Mouse (Mus musculus) T-helper 1 cell (primary cell): ENCODE results near the gene Mlana.

Experiments
- in situ Hi-C: fragments of 300-600 bp; cut with MboI, MseI; formaldehyde crosslinking; loops from one replicate; pipeline ENCODE4 v1.15.1; 2025; ENCODE audit warnings: high pct_unique_total_duplicates

Gene Mlana

DNA sequence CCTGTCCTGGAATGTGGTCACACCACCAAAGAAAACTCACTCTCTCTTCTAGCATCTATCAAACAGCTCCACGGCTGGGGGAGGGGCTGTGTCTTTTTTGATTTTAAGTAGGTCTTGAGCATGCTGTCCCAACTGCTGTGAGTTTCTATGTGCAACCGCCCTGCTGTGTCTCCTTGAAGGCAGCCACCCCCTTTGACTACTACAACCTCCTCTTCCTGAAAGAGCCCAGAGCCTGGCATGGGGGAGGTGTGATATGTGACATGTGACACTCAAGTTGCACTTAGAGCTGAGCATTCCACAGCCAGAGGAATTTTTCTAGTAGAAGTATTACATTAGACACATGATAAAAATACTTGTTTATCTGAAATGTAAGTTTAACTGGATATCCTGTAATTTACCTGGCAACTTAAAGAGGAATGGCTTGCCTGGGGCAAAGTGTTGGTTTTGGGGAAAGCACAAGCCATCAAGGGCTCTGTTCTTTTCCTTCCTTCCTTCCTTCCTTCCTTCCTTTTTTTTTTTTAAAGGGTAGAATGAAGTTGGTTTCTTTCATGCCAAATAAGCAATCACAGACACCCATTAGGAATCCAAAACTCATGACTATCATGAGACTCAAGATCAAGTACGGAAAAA lies at the start of gene Mlana:
Gene Mlana (plus strand): TSS at position 580 of the 630 bp plus-strand sequence.
- in situ Hi-C loops: no loop called here

DNA sequence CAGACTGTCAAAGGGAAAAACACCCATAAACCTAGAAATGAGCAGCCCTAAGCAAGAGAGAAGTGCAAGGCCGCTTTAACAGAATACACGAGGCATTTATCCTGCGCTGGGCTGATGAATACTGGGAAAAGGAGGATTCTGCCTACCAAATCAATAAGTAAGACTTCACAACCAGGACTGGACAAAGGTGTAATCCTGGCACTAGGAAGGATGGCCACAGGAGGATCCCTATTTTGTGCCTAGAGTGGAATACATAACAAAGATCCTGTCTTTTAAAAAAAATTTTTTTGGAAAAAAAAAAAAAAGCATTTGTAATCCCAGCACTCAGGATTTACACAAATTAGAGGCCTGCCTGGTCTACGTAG lies 49.1 kb upstream of the Mlana start:
- in situ Hi-C loops: no loop called here

DNA sequence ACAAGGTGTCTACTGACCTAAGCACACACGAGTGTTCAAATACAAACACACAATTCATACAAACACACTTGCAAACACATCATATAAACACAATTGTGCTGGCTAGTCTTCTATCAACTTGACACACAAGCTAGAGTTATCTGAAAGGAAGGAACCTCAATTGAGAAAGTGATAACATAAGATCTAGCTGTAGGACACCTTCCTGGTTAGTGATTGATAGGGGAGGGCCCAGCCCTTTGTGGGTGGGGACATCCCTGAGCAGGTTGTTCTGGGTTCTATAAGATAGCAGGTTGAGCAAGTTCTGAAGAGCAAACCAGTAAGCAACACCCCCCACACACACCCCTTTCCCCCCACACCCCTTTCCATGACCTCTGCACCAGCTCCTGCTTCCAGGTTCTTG lies 47.9 kb upstream of the Mlana start:
- in situ Hi-C loops: no loop called here

DNA sequence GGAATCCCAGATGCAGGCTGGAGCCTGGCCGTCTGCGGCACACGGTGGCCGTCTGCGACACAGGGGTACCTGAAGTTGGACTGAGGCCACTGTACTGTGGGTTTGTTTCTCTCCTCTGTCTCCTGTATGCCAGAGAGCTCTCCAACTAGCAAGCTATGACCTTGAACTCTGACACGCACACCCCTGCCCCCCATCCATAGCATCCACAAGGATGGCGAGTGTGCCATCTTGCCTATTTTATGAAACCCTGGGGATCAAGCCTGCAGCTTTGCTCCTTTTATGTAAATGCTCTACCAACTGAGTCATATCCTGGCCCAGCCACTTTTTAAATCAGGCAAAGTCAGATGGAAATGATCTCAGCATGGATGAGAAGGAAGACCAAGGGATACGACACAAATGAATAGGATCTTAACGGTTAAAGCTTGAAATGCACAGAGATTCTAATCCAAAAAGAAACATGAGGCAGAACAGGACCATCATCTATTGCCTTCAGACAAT lies 43.8 kb upstream of the Mlana start:
- in situ Hi-C loops: no loop called here

DNA sequence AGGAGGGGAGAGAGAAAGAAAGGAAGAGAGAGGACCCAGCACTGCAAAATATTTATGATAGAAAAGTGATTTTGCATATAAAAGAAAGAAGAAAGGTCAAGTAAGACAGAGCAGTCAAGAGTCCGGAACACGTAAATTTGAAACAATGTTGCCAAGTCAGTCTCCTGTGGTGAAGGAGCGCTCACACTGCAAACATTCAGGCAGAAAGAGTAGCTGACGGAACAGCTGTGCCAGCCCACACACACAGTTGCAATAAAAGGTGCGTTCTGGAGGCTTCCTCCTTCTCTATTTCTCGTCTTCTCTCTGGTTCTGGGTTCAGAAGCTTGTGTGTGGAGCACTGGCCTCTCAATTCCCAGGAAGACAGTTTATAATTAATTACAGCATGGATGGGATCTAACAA lies 42.5 kb upstream of the Mlana start:
- in situ Hi-C loops: no loop called here

DNA sequence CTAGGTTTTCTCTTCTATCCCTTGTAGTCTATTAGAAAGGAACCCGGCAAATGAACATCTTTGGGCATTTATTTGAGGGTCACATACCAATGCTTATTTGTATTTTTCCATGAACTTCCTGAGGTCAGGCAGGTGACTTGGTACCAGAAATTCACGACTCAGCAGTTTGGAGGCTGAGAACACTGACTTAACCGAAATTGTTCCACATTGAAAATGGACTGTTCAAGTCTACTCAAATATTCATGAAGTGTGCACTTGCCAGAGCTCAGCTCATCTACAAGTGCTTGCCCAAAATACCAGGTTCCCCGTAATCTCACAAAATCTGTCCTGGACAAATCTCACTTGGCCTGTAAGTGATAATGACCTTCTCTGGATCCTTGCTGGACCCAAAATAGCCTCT lies 41.6 kb upstream of the Mlana start:
- in situ Hi-C loops: no loop called here

DNA sequence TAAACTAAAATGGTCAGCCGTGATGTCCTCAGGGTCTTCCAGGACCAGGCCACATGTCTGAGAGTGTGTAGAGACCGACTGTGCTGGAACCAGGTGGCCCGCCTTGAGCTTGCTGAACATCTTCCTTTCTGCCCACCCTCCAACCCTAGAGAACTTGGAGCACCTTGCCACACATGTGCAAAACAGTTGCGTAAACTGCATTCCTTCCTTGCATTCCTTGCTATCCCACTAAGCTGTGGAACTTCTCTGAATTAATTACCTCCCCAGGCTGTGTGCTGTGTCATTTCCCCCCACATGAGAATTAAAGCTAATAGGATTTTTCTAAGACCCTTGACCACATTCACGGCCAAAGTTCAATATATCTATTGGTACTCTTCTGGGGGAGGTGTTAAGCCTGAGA lies 41.0 kb upstream of the Mlana start:
- in situ Hi-C loops: no loop called here

DNA sequence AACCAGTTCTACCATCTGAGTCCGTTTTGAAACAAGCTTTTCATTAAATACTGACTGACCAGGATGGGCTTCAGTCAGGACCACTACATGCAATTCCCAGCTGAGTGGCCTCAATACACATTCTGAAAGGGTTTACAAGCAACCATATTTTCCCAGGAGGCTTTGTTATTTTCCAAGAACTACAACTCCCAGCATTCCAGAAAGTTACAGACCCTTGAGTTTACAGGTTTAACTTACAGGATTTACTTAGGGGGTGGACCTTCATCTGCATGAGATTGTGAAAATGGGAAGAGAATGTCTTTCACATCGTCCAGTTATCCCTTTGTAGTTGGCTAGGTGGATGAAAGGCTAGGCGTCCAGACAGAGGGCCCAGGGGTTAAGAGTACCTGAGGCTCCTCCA lies 40.6 kb upstream of the Mlana start:
- in situ Hi-C loops: no loop called here

DNA sequence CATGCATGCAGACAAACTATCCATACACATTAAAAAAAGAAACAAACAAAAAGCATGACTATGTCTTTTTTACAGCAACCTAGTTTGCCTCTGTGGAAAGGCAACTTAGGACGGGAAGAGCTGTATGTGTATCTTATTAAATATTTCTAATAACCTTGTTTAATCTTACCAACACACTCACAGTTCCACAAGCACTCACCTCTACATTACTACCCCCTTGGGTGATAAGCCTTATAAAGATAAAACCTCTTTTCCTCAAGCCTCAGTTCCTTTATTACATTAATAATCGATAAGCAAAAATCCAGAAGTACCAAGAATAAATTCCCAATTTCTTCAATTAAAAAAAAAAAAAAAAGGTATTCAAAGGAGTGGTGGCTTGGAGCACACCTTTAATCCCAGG lies 40.1 kb upstream of the Mlana start:
- in situ Hi-C loops: no loop called here

DNA sequence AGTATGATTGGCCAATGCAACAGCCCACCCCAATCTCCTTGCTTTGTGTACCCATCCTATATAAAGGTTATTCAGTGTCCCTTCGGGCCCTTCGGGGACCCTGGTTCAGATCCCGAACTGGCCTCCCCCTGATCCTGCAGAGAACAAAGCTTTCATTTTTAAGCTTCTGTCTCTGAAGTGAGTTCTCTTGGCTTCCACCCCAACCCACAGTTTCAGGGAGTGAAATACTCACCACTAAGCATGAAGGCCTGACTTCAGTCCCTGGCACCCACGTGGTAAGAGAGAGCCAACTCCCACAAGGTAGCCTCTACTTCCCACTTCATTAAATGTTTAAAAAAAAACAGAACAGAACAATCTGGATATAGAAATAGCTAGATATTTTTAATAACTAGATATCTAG lies 38.8 kb upstream of the Mlana start:
- in situ Hi-C loops: no loop called here

DNA sequence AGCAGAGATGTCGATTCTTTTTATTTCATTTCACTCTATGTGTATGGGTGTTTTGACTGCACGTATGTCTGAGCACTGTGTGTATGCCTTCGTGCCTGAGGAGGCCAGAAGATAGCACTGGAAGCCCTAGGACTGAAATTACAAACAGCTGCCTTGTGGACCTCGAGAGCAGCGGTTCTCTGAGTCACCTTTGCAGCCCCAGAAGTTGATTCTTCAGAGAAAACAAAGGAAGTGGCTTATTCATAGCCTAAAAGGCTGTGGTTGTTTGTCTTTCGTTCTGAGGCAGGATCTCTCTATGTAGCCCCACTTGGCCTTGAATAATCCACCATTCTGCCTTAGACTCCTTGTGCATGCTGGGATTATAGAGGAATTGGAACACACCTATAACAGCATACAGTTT lies 37.9 kb upstream of the Mlana start:
- in situ Hi-C loops: no loop called here

DNA sequence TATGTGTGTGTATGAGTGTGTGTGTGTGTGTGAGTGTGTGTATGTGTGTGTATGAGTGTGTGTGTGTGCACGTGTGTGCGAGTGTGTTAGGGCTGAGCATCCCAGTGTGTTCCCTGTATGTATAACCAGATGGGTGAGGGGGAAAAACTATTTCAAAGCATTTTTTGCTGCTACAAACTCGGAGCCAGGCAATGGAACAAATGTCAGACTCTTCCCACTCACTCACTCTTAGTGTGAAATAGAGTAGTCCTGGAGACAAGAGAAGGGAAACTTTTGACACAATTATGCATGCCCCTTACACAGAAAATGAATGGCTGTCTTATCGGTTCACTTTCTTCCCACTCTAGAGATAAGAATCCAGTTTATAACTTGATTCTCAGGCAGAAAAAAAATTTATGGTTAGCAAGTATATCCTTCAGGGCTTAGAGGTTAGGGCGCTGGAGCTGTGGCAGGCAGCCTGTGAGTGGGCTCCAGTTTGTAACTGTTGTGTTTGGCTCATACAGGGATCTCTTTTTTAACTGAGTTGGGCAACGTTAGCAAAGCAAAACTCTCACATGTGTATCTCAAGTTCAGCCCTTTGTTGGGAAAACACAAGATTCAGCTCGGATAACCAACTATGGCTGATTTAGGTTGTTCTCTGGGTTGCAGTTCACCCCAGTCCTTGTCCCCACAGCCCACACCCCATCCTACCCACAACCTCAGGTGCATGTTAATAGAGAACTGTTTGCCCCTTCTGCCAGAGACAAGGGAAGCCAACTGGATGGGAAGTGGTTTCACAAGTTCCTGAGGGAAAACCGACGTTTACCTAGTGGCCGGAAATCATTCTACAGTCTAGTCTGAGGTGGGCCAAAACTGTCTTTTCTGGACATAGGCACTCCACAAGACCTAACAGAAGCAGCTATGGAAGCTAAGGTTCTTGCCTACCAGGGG lies 36.5 kb upstream of the Mlana start:
- in situ Hi-C loops: no loop called here

DNA sequence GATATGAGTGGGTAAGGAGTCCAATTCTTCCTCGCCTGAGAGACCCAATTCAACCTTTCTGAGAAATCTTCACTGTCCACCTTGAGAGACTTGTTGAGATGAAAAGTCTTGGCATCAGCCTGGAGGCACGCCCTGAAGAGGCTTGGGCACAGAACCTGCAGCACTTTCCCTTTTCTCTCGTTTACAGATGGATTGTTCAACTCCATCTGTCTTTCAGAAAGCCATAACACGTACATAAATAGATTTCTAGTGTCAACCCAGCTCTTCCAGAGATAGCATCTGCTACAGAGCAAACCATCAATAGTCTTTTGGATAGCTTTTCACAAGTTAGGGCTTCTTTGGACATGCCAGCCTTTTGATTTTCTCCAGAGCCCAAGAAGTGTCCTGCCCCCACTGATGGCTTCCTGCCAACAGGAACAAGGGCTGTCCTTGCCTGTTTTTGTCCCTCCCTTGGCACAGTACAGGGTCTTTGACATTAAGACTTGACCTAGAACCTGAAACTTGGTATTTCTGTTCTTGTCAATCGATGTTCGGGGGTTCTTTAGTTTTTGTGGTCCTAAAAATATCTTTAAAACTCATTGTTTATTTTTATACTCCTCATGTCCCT lies 35.5 kb upstream of the Mlana start:
- in situ Hi-C loops: no loop called here

DNA sequence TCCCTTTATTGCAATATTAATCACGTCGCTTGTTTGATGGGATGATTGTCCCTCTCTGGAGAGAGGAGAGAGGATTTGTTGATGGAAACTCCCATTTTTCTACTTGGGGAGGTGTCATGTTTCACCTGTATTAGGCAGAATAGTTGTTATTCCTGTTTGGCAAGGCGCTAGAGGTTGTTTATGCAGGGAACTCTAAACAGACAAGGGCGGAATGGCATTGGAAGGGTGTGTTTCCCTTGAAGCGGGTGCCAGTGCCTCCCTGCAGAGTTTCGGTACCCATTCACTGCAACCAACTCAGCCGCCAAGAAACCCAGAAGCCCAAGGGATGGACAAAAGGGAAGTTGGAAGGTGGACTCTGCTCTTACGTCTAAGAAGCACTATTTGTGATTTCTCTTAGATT lies 33.8 kb upstream of the Mlana start:
- in situ Hi-C loops: no loop called here

DNA sequence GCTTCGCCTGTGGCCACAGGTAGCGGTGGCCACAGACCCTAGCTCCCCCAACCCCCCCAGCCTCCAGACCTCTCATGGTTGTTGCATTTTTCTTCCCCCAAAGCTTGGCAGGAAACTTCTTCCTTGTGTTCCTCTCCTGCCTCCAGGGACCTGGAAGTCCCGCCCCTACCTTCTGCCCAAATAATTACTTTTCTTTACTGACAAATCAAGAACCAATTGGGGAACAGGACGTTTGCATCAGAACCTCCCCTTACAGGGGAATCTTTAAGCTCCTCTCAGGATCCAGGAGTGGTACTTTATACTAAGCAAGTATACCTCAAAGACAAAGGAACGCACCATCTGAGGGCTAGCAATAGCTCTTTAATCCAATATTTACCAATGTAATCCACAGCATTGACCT lies 32.7 kb upstream of the Mlana start:
- in situ Hi-C loops: no loop called here

DNA sequence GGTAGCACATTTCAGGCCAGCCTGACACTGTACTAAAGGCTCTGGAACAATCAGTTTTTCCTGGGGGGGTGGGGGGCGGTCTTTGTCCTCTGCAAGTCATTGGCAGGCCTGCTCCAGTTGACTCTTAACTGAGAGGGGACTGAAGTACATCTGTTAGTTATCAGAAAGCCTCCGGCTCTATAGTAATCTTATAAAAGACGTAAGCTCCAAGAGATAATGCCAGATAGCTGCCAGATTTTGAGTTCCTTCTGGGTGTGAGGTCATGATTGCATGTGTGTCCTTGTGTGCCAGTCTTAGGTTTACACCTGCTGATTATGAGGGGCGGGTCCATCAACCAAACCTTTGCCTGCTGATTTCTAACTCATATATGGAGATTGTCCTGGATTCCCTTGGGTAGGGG lies 31.5 kb upstream of the Mlana start:
- in situ Hi-C loops: no loop called here

DNA sequence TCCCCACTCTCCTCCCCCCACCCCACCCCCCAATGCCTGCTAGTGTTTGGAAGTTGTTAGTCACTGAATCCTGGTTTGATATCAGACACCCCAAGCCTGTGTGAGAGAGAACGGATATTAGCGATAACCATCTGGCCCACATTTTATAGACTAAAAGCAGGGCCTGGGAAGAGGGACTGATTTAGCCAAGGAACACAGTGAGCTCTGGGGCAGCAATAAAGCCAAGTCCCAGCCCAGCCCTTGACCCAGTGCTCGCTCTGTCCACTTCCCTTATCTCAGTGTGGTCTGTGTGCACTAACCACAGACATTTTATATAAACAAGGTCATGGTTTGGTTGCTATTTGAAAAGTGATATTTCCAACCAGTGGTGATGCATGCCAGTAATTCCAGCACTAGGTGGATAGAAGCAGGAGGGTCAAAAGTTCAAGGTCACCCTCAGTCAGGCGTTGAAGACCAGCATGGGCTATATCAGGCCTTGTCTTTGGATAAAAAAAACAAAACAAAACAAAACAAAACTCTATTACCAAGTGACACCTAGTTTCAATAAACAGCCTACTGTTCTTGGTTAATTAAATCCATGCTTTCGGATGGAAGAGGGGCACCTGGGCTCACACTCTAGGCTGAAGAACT lies 30.5 kb upstream of the Mlana start:
- in situ Hi-C loops: no loop called here

DNA sequence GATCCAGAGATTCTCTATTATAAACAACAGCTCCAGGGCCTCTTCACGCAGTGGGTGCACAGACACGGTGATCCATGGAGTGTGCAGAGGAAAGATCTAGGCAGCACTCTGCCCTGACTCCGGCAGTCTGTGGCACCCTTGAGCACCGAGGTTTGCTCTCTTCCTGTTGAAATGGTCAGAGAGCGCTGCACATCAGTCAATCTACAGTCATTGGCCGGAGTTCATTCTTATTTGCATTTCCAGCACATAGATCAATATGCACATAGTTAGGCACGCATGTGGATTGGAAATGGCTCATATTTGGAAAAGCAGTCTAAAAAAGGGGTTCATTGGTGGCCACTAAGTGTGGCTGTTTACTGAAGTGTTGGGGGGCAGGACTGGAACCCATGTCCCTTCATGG lies 29.5 kb upstream of the Mlana start:
- in situ Hi-C loops: no loop called here

DNA sequence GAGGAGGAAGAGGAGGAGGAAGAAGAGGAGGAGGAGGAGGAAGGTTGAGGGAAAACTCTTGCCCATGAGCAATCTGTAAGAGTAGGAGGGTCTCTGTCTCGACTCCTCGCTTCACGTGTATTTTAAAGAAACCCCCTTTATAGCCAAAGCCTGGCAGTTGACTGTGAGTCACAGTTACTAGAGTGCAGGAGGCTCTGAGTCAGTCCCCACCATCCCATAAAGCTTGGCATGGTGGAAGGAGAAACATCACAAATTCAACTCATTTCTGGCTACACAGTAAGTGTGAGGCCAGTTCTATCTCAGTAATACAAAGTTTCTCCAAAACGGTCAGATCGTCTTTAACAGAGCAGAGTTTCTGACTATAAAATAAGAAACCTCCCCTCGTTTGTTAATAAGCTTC lies 27.4 kb upstream of the Mlana start:
- in situ Hi-C loops: no loop called here

DNA sequence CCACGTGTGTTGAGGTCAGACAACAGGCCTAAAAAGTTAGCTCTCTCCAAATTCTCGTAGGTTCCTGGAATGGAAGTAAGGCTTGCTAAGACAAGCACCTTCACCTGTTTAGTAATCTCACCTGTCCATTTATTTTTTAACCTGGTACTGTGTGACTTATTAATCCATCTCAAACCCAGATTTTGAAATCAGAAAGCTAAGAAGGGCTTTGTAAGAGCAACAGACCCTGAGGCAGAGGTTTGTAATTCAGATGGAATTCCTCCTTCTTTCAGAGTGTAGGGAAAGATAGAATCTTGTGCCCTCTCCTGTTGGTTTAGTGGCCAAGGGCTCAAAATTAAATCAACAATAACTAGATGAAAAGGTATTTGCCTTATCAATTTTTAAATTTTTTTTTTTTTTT lies 26.5 kb upstream of the Mlana start:
- in situ Hi-C loops: no loop called here

DNA sequence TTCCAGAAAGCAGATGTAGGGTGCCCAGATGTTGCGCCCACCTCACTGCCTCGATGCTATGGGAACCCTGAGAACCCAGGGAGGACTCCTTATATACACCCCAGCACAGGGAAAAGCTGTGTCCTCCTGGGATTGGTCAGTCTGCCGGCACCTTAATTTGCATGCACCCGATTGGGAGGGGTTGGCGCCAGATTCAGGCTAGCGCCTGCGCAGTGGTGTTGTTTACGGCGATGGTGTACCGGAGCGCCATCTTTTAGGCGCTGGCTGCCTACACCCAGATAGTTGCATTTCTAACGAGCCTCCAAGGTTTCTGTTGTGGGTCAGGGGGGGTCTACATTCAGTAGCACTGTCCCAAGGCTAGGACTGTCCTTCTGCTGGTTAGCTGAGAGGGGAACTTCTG lies 25.0 kb upstream of the Mlana start:
- in situ Hi-C loops: no loop called here

DNA sequence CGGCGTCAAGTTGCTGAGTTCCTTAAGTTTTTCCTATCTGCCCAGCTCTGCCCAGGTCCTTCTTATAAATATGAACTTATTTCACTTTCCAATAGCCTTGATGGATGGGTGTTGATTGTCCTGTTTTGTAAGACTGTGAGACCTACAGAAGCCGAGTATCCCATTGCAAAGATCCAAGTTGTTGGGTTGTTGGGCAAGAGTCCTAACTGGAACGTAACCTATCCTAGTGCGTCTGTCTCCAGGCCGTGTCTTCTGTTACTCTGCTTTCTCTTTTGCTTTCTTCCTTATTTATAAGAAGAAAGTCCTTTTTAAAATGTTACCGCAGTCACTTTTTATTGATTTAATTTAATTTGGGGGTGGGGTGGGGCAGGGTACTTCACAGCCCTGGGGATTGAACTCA lies 22.7 kb upstream of the Mlana start:
- in situ Hi-C loops: no loop called here
